Mouse (Mus musculus): ENCODE data around the gene Fsd2.
A peak's percentile ranks its signal among the peaks of the same experiment; 100 is the strongest.

Gene Fsd2

GRCm38 (mm10) chr7:81572610-81573268, 6.0 kb upstream of the Fsd2 start:
- DNase-seq (ENCODE audit: extremely low read depth, insufficient read length, low spot score) = no peak

- no peak for DNase-seq (ENCODE audit: extremely low read depth, insufficient read length, low spot score)
Observed at GRCm38 (mm10) chr7:81571941-81572441, 5.2 kb upstream of the Fsd2 start.

GRCm38 (mm10) chr7:81571108-81571940, 4.6 kb upstream of the Fsd2 start, which contains the start of gene Whamm:
Whamm (plus strand) TSS chr7:81571266.
- peak; percentile 84 for DNase-seq (ENCODE audit: extremely low read depth, insufficient read length, low spot score)

GRCm38 (mm10) chr7:81570752-81571107, 4.0 kb upstream of the Fsd2 start:
- no peak for DNase-seq (ENCODE audit: extremely low read depth, insufficient read length, low spot score)

GRCm38 (mm10) chr7:81570271-81570670, 3.5 kb upstream of the Fsd2 start:
- no peak for DNase-seq (ENCODE audit: extremely low read depth, insufficient read length, low spot score)

GRCm38 (mm10) chr7:81569851-81570250, 3.1 kb upstream of the Fsd2 start:
- no peak for DNase-seq (ENCODE audit: extremely low read depth, insufficient read length, low spot score)

- DNase-seq (ENCODE audit: extremely low read depth, insufficient read length, low spot score) = no peak
Observed at GRCm38 (mm10) chr7:81567396-81567795, 652 bp upstream of the Fsd2 start.

- DNase-seq (ENCODE audit: extremely low read depth, insufficient read length, low spot score) = no peak
Observed at GRCm38 (mm10) chr7:81566332-81566731, 412 bp downstream of the Fsd2 start.

GRCm38 (mm10) chr7:81565381-81566055, 1.2 kb downstream of the Fsd2 start:
- no peak for DNase-seq (ENCODE audit: extremely low read depth, insufficient read length, low spot score)

GRCm38 (mm10) chr7:81564766-81565165, 2.0 kb downstream of the Fsd2 start:
- DNase-seq (ENCODE audit: extremely low read depth, insufficient read length, low spot score) = no peak

- DNase-seq (ENCODE audit: extremely low read depth, insufficient read length, low spot score) = no peak
Observed at GRCm38 (mm10) chr7:81563506-81564015, 3.2 kb downstream of the Fsd2 start.

GRCm38 (mm10) chr7:81561211-81561610, 5.5 kb downstream of the Fsd2 start:
- no peak for DNase-seq (ENCODE audit: extremely low read depth, insufficient read length, low spot score)

GRCm38 (mm10) chr7:81560101-81561049, 6.4 kb downstream of the Fsd2 start:
- DNase-seq (ENCODE audit: extremely low read depth, insufficient read length, low spot score) = no peak

GRCm38 (mm10) chr7:81559231-81559980, 7.3 kb downstream of the Fsd2 start:
- no peak for DNase-seq (ENCODE audit: extremely low read depth, insufficient read length, low spot score)

- no peak for DNase-seq (ENCODE audit: extremely low read depth, insufficient read length, low spot score)
Observed at GRCm38 (mm10) chr7:81557985-81558360, 8.8 kb downstream of the Fsd2 start.

- DNase-seq (ENCODE audit: extremely low read depth, insufficient read length, low spot score) = no peak
Observed at GRCm38 (mm10) chr7:81557252-81557984, 9.3 kb downstream of the Fsd2 start.

- no peak for DNase-seq (ENCODE audit: extremely low read depth, insufficient read length, low spot score)
Observed at GRCm38 (mm10) chr7:81556839-81557238, 9.9 kb downstream of the Fsd2 start.

GRCm38 (mm10) chr7:81554369-81554768, 12.4 kb downstream of the Fsd2 start:
- no peak for DNase-seq (ENCODE audit: extremely low read depth, insufficient read length, low spot score)

- DNase-seq (ENCODE audit: extremely low read depth, insufficient read length, low spot score) = no peak
Observed at GRCm38 (mm10) chr7:81553589-81553988, 13.2 kb downstream of the Fsd2 start.

All from 3134 (cell line).